Mouse (Mus musculus): Measurements from ENCODE around the gene Gm5737. TPM values are rescaled to one million over a fixed set of nuclear protein-coding genes. Genes with fewer than 3 reads are reported as not detected.

Gene Gm5737
- total and polyA plus RNA-seq, 2 experiments from 2014 or later: 0.11 to 0.58 TPM

- 51% methylated on average over 5 of the region's 5 CpGs for WGBS
- H3K9ac ChIP-seq (replicated peaks; ENCODE audit: low read length): no peak overlapping the region
- no peak overlapping the region for H3K27ac ChIP-seq
Measured at GRCm38 (mm10) chr7:120870431-120871008, 58.4 kb downstream of the Gm5737 start.

GRCm38 (mm10) chr7:120873083-120873482 is 60.9 kb downstream of the Gm5737 start:
- no peak for TF ChIP-seq CTCF (IDR thresholded peaks at IDR 0.05; ENCODE audit: low read depth)

More at GRCm38 (mm10) chr7:120870431-120871008, 58.4 kb downstream of the Gm5737 start:
- no peaks in the 10 kb centered on the region for H3K9me3 ChIP-seq (ENCODE audit: low read length)
- H3K27me3 ChIP-seq (ENCODE audit: insufficient read depth, low read length): no peaks in the 10 kb centered on the region
- no peak overlapping the region for H3K4me3 ChIP-seq (ENCODE audit: low read length)
- H3K4me1 ChIP-seq (ENCODE audit: insufficient read depth, low read length): 0 out of 2 replicates have a peak, but pooled peaks cover 3% of the 10 kb centered on the region
- TF ChIP-seq CTCF (IDR thresholded peaks at IDR 0.05; ENCODE audit: low read depth): no peak
- DNase-seq (ENCODE audit: low spot score) (no peak), ATAC-seq (no peak; the same call in 1 of the 2 replicates)
- H3K4me2 ChIP-seq (ENCODE audit: low read depth, low read length): no peak overlapping the region
- no peaks in the 10 kb centered on the region for H3K36me3 ChIP-seq (ENCODE audit: insufficient read depth, low read length)

GRCm38 (mm10) chr7:120874021-120874420 is 61.9 kb downstream of the Gm5737 start:
- H3K27ac ChIP-seq: no peak overlapping the region
- 0 out of 2 replicates have a peak, but pooled peaks cover 3% of the 10 kb centered on the region for H3K4me1 ChIP-seq (ENCODE audit: insufficient read depth, low read length)
- TF ChIP-seq CTCF (IDR thresholded peaks at IDR 0.05; ENCODE audit: low read depth): no peak
- H3K9ac ChIP-seq (replicated peaks; ENCODE audit: low read length): no peak overlapping the region
- no peaks in the 10 kb centered on the region for H3K9me3 ChIP-seq (ENCODE audit: low read length)
- WGBS: 93% methylated on average over 3 of the region's 3 CpGs
- no peak overlapping the region for H3K4me2 ChIP-seq (ENCODE audit: low read depth, low read length)
- no peaks in the 10 kb centered on the region for H3K36me3 ChIP-seq (ENCODE audit: insufficient read depth, low read length)
- no peaks in the 10 kb centered on the region for H3K27me3 ChIP-seq (ENCODE audit: insufficient read depth, low read length)
- DNase-seq (ENCODE audit: low spot score): no peak
- no peak for ATAC-seq
- H3K4me3 ChIP-seq (ENCODE audit: low read length): no peak overlapping the region

More at GRCm38 (mm10) chr7:120873083-120873482, 60.9 kb downstream of the Gm5737 start:
- no peak overlapping the region for H3K9ac ChIP-seq (replicated peaks; ENCODE audit: low read length)
- no peak overlapping the region for H3K4me3 ChIP-seq (ENCODE audit: low read length)
- DNase-seq (ENCODE audit: low spot score) (no peak), ATAC-seq (no peak)
- no peak overlapping the region for H3K4me2 ChIP-seq (ENCODE audit: low read depth, low read length)
- H3K36me3 ChIP-seq (ENCODE audit: insufficient read depth, low read length): no peaks in the 10 kb centered on the region
- no peaks in the 10 kb centered on the region for H3K27me3 ChIP-seq (ENCODE audit: insufficient read depth, low read length)
- 0 out of 2 replicates have a peak, but pooled peaks cover 3% of the 10 kb centered on the region for H3K4me1 ChIP-seq (ENCODE audit: insufficient read depth, low read length)
- no peaks in the 10 kb centered on the region for H3K9me3 ChIP-seq (ENCODE audit: low read length)
- no peak overlapping the region for H3K27ac ChIP-seq
- 76% methylated on average over 12 of the region's 12 CpGs for WGBS

DNA sequence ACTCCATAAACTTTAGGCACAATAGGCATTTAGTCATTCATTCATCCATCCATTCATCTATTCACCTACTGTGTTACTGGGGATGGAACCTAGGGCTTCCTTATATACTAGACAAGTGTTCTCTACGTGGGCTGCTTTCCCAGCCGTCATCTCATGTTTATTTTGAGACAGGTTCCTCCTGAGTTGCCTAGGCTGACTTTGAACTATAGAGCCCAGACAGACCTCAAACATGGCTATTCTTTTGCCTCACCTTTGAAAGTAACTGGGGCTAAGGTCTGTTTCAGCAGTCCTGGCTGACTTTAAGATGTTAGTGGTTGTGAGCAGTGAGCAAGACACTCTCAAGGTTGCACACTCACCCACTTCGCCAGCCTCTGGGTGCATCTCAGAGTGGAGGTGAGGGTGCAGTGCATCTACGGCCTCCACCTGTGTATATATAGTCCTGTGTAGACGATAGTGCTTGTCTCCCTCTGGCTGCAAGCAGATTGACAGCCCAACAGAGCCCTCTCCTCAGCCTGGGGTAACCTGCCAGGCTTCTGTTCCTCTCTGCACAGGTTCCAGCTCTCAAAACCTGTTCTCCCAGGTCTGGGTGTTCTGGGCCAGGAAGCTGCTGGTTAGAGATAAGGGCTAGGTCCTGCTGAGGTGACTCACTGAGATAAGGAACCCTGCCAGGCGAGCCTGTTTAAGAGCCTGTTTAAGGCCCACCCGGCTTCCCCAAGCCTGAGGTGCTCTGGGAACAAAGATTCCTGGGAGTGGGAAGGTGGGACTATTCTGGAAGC is 62.8 kb downstream of the Gm5737 start:
- Histone ChIP-seq H3K4me1 (ENCODE audit: insufficient read depth, low read length) (0 out of 2 replicates have a peak, but pooled peaks cover 3% of the 10 kb centered on the region), H3K36me3 (ENCODE audit: insufficient read depth, low read length) (peaks cover 7% of the 10 kb centered on the region; the same call in 1 of the 2 replicates), H3K27ac (no peak overlapping the region), H3K9me3 (ENCODE audit: low read length) (no peaks in the 10 kb centered on the region), H3K27me3 (ENCODE audit: insufficient read depth, low read length) (no peaks in the 10 kb centered on the region), H3K4me2 (ENCODE audit: low read depth, low read length) (no peak overlapping the region), H3K9ac (replicated peaks; ENCODE audit: low read length) (no peak overlapping the region), H3K4me3 (ENCODE audit: low read length) (no peak overlapping the region)
- no peak for TF ChIP-seq CTCF (IDR thresholded peaks at IDR 0.05; ENCODE audit: low read depth)
- 81% methylated on average over 7 of the region's 7 CpGs for WGBS
- DNase-seq (ENCODE audit: low spot score) (no peak), ATAC-seq (no peak)

DNA sequence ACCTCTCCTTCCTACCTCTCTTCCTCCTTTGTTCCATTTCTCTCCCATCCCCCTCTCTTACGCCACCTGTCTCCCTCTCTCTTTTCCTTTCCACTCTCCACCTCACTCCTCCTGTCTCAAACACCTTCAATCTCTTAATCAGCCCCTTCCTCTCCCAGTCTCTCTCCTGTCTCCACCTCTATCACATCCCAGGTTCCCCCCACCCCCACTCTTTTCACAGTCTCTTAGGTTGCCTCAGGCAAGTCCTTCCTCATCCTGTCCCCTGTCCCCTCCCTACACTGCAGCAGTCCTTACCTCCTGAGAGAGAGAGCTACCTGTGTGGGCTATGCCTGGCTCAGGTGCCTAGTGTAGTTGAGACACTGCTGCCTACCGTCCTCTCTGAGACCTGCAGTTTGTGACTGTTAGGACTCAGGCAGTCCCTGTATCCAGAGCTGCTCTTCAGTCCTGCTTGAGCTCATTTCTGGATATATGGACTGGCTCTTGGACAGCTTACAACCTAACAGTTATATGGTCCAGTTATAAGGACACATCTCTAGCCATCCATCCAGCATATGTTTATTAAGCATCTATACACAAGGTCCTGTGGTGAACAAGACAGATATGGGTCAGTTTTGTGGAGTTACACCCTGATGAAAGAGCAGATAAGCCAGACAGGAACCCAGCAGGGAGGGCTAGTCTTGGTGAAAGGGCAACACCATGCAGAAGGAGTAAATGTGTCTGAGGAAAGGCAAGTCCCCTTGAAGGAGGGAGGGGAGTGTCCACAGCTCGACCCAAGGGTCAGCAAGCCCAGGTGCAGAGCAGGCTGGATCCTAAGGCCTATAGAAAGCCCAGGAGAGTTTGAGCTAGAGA is 63.6 kb downstream of the Gm5737 start:
- Histone ChIP-seq H3K4me3 (ENCODE audit: low read length) (no peak overlapping the region), H3K27me3 (ENCODE audit: insufficient read depth, low read length) (no peaks in the 10 kb centered on the region), H3K27ac (no peak overlapping the region), H3K4me1 (ENCODE audit: insufficient read depth, low read length) (0 out of 2 replicates have a peak, but pooled peaks cover under 1% of the 10 kb centered on the region), H3K36me3 (ENCODE audit: insufficient read depth, low read length) (peaks cover 12% of the 10 kb centered on the region; the same call in 1 of the 2 replicates), H3K9ac (replicated peaks; ENCODE audit: low read length) (no peak overlapping the region), H3K4me2 (ENCODE audit: low read depth, low read length) (no peak overlapping the region), H3K9me3 (ENCODE audit: low read length) (no peaks in the 10 kb centered on the region)
- ATAC-seq (no peak), DNase-seq (ENCODE audit: low spot score) (no peak)
- TF ChIP-seq CTCF (IDR thresholded peaks at IDR 0.05; ENCODE audit: low read depth): no peak
- WGBS: 71% methylated on average over 3 of the region's 3 CpGs

- Histone ChIP-seq H3K4me3 (ENCODE audit: low read length) (no peak overlapping the region), H3K27me3 (ENCODE audit: insufficient read depth, low read length) (no peaks in the 10 kb centered on the region), H3K36me3 (ENCODE audit: insufficient read depth, low read length) (peaks cover 16% of the 10 kb centered on the region), H3K4me1 (ENCODE audit: insufficient read depth, low read length) (no peaks in the 10 kb centered on the region), H3K9ac (replicated peaks; ENCODE audit: low read length) (no peak overlapping the region), H3K4me2 (ENCODE audit: low read depth, low read length) (no peak overlapping the region), H3K9me3 (ENCODE audit: low read length) (no peaks in the 10 kb centered on the region), H3K27ac (no peak overlapping the region)
- ATAC-seq: peak; percentile 76
- no peak for TF ChIP-seq CTCF (IDR thresholded peaks at IDR 0.05; ENCODE audit: low read depth)
- WGBS: 48% methylated on average over 6 of the region's 6 CpGs
- DNase-seq (ENCODE audit: low spot score): peak; percentile 55
Measured at GRCm38 (mm10) chr7:120878271-120878670, 66.1 kb downstream of the Gm5737 start.

Measured in hindbrain, postnatal 0 days (tissue).